Mouse (Mus musculus) embryonic fibroblast, embryonic 13.5 days (primary cell): ENCODE measurements around the gene Tmcc1.

Source experiments
- CTCF ChIP-seq: IDR thresholded peaks from 2 replicates; pipeline ENCODE4 v1.5.1; 2011; ENCODE audit warnings: mild to moderate bottlenecking, control low read depth, low read length, moderate library complexity, borderline replicate concordance; ENCODE audit not compliant: insufficient read depth
- POLR2A ChIP-seq: IDR thresholded peaks from 2 replicates; pipeline ENCODE4 v1.6.1; 2011; ENCODE audit warnings: low read depth, mild to moderate bottlenecking, control low read depth, low read length, moderate library complexity

- no peak for TF ChIP-seq CTCF
- TF ChIP-seq POLR2A, result peak; percentile 97
Observed at GRCm38 (mm10) chr6:116207729-116208534, 14.6 kb upstream of the Tmcc1 start, which contains the start of gene Washc2.
